Mouse (Mus musculus) gonadal fat pad, adult 2 months (tissue): ENCODE measurements at regions not wholly inside any gene's neighbourhood (a gene's known extent, or its start where the extent isn't known, plus 50 kb on each side); places are given as distances from the start of the nearest gene placed in this dataset.

Experiments
- DNase-seq: peaks from one replicate; pipeline ENCODE4 v3.0.0-alpha.2; 2012; ENCODE audit warnings: low read depth

- no peak for DNase-seq
These were observed 2310.3 kb upstream of the Lrrc6 start for GRCm38 (mm10) chr15:68811041-68811440.

- no peak for DNase-seq
These were observed 2309.9 kb upstream of the Lrrc6 start for GRCm38 (mm10) chr15:68810593-68810992.

DNA sequence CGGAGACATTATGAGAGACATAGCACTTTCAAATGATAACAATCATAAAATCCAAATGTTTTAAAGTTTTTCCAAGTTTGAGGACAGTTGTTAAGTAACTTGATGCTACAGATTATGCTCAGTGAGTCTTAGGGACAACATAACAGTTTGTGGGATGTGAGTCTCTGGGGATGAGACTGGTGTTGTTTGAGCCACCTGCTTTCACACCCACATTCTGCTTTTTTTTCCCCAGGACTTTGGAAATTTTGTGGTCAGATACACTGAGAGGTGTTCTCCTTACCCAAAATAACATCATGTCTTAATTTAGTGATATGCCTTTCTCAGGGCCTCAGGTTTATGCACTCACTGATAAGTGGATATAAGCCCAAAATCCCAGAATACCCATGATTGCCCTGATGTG lies 2307.5 kb upstream of the Lrrc6 start:
- DNase-seq = no peak

DNA sequence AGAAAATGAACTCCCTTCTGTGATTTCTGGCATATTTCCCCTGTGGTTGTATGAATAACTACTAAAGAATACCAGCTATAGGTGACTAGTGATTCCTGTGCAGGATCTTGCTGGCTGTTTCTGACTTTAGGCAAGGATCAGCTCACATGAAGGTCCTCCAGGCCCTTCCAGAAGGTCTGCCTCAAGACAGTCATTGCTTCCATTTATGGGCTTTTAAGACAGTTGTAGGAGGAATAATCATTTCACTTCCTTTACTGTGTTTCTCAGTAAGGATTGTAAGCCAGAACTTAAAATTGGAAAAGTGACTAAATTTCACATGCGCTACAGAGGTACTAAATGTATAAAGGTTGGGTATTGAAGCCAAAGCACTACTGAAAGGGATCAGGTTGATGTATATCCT lies 2303.5 kb upstream of the Lrrc6 start:
- DNase-seq = no peak

DNA sequence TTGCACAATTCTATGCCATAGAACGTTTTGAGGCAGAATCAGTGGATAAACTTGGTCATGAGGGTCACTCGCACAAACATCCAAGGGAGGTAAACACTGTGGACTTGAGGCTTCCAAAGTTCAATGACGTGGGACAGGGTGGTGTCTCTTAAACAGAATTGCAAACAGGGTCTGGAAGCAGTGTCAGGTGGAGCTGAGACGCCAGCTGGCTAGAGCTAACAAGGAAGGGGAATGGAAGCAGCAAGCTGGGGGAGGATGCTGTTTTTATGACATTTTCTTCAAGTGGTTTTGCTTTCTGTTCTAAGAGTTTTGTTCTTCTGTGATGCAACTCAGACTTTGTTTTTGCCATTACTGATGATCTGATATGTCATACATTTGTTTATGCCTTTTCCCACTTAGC lies 2301.1 kb upstream of the Lrrc6 start:
- no peak for DNase-seq

GRCm38 (mm10) chr15:68797406-68797805 lies 2296.7 kb upstream of the Lrrc6 start:
- no peak for DNase-seq

- DNase-seq = no peak
These were observed 2294.7 kb upstream of the Lrrc6 start for GRCm38 (mm10) chr15:68795239-68795960.

- no peak for DNase-seq
These were observed 2259.2 kb upstream of the Lrrc6 start for GRCm38 (mm10) chr15:68759948-68760347.

- DNase-seq = no peak
These were observed 2254.5 kb upstream of the Lrrc6 start for GRCm38 (mm10) chr15:68755255-68755654.

- no peak for DNase-seq
These were observed 2254.1 kb upstream of the Lrrc6 start for GRCm38 (mm10) chr15:68754834-68755233.

DNA sequence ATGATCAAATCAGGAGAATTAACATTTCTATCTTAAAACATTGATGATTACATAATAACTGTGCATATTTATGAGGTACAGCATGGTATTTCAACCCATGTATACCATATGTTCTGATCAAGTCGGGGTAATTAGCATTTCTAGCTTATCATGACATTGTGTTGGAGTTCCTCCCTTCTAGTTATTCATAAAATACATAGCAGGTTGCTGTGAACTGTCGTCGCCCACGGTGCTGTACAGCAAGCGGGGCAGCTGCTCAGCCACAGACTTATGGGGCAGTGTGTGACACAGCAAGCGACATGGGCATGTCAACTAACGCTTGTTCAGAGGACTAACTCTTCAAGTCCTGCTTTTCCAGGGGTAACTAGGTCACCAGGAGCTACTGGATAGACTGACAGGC lies 2238.6 kb upstream of the Lrrc6 start:
- DNase-seq = no peak

- no peak for DNase-seq
These were observed 2220.5 kb upstream of the Lrrc6 start for GRCm38 (mm10) chr15:68721250-68721649.

- no peak for DNase-seq
These were observed 2218.8 kb upstream of the Lrrc6 start for GRCm38 (mm10) chr15:68719486-68719885.

DNA sequence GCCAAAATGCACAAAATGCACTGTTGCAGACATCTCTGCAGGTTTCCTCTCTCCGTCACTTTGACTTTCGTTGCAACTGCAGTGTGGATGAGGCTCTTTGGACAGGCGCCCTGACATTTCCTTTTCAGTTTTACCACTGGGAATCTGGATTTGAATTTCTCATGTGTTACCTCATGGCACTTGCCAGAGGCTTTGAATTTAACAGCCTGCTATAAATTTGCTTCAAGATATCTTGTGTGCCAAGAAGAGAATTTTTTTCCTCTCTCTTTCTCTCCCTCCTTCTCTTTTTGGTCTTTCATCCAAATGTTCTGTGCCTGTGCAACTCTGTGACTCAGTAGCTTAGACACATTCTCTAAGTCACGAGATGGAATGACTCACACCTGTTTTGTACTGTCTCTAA lies 2213.6 kb upstream of the Lrrc6 start:
- DNase-seq = no peak

- DNase-seq = no peak
These were observed 2206.6 kb upstream of the Lrrc6 start for GRCm38 (mm10) chr15:68707306-68707705.

- no peak for DNase-seq
These were observed 2194.4 kb upstream of the Lrrc6 start for GRCm38 (mm10) chr15:68695041-68695650.

GRCm38 (mm10) chr15:68667462-68667861 lies 2166.8 kb upstream of the Lrrc6 start:
- no peak for DNase-seq

GRCm38 (mm10) chr15:68665331-68665730 lies 2164.6 kb upstream of the Lrrc6 start:
- DNase-seq = no peak

DNA sequence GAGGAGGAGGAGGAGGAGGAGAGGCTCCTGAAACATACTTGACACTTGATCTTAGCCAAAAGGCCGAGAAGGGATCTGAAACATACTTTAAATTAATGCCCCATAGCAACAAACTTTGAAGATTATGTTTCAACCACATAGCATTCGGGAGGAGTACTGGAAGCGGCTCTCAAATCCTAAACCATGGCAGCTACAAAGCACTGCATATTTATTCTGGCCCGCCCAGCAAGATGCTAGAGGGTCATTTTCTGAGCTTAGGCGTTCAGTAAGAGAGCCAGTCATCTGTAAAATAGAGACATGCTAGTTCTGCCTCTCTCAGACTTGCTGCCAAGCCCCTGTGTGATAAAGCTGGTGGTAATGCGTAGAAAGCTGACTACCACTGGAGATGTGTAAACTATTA lies 2156.0 kb upstream of the Lrrc6 start:
- DNase-seq = no peak

DNA sequence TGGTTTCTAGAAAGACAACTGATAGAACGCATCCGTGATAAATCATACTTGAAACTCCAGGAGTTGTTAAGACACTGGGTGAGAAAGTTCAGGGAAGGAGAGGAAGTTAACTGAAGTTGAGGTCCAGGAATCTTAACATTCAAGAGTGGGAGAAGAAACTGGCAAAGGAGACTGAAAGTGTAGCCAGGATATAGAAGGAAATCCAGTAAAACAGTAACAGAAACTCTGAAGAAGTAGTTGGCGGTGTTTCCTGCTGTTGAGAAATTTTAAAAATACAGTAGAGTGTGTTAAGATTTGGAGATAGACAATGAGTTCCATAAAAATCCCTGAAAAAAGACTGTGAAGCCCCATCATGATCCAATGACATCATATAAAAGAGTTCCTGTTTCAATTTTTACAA lies 2154.3 kb upstream of the Lrrc6 start:
- no peak for DNase-seq

- no peak for DNase-seq
These were observed 2149.9 kb upstream of the Lrrc6 start for GRCm38 (mm10) chr15:68650609-68651008.

- no peak for DNase-seq
These were observed 2149.3 kb upstream of the Lrrc6 start for GRCm38 (mm10) chr15:68650033-68650432.

DNA sequence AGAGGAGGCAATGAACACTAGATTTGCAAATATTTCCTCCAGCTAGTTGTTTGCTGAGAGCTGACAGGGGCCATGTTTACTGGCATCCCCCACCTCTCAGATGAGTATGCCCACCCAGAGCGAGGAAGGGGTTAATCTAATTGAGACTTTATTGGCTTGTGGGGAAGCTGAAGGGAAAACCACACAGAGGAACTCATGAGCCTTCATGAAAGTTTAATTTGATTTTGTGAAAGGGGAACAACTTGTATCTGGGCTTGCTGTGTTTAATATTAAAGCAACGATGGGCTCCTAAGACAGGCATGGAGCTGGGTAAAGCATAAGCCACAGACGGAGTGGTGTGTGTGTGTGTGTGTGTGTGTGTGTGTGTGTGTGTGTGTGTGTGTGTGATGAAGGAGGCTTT lies 2146.2 kb upstream of the Lrrc6 start:
- DNase-seq = no peak

GRCm38 (mm10) chr15:68644862-68645261 lies 2144.2 kb upstream of the Lrrc6 start:
- DNase-seq = no peak
